Mouse (Mus musculus) bone marrow macrophage, adult 2 months (primary cell): ENCODE measurements around the gene Zdhhc5.

ENCODE experiments used
- CTCF ChIP-seq: IDR thresholded peaks from 2 replicates; pipeline ENCODE4 v1.5.1; 2012; ENCODE audit warnings: low read depth, mild to moderate bottlenecking, low read length, moderate library complexity
- POLR2A ChIP-seq: IDR thresholded peaks from 2 replicates; pipeline ENCODE4 v1.6.1; 2012; ENCODE audit warnings: mild to moderate bottlenecking, low read depth, low read length, borderline replicate concordance

GRCm38 (mm10) chr2:84735346-84735920 lies 20.5 kb upstream of the Zdhhc5 start:
- TF ChIP-seq CTCF (no peak), POLR2A (no peak)
